8 mouse cellular contexts compared by ENCODE assay signal in genomic region chr19:8682996-8683395, GRCm38 (mm10). TPM values are rescaled to one million over a fixed set of nuclear protein-coding genes. Genes with fewer than 3 reads are reported as not detected.
DNase-seq lines count a peak whose midpoint lies in the region; ATAC-seq and TF ChIP-seq lines count a peak whose summit lies in the region.

No protein-coding gene starts in this region.

- WGBS in heart, adult 2 months: 1% methylated on average over 3 of the region's 3 CpGs
- 5% methylated on average over 3 of the region's 3 CpGs for WGBS in kidney, embryonic 14.5 days
- 1% methylated on average over 3 of the region's 3 CpGs for WGBS in liver, embryonic 11.5 days
- 2% methylated on average over 3 of the region's 3 CpGs for WGBS in stomach, postnatal 0 days

- intact Hi-C loops in heart, adult 2 months (cut with DNase I): loop anchor here (1.0 to 5.0 kb wide), 3 partner anchors 20 to 956 kb away; partner anchors contain the start of gene Chrm1

- no peaks in the 10 kb centered on the region for H3K36me3 ChIP-seq in heart, adult 2 months (ENCODE audit: control insufficient read depth, insufficient read depth, low read length)
- no peaks in the 10 kb centered on the region for H3K36me3 ChIP-seq in kidney, embryonic 14.5 days (ENCODE audit: control insufficient read depth, insufficient read depth, low read length)
- no peaks in the 10 kb centered on the region for H3K36me3 ChIP-seq in liver, embryonic 11.5 days (ENCODE audit: control insufficient read depth, insufficient read depth, low read length)
- H3K36me3 ChIP-seq in stomach, postnatal 0 days (ENCODE audit: control insufficient read depth, insufficient read depth, low read length): no peaks in the 10 kb centered on the region

- no peak overlapping the region for H3K4me3 ChIP-seq in heart, adult 2 months
- no peak overlapping the region for H3K4me3 ChIP-seq in kidney, embryonic 14.5 days (ENCODE audit: low read length)
- no peak overlapping the region for H3K4me3 ChIP-seq in liver, embryonic 11.5 days (ENCODE audit: low read depth, low read length)
- no peak overlapping the region for H3K4me3 ChIP-seq in stomach, postnatal 0 days (ENCODE audit: low read depth, low read length)

- no peaks in the 10 kb centered on the region for H3K9me3 ChIP-seq in kidney, embryonic 14.5 days (ENCODE audit: control insufficient read depth, low read length)
- H3K9me3 ChIP-seq in liver, embryonic 11.5 days (ENCODE audit: control insufficient read depth, low read length): no peaks in the 10 kb centered on the region
- H3K9me3 ChIP-seq in stomach, postnatal 0 days (ENCODE audit: control insufficient read depth, low read length): no peaks in the 10 kb centered on the region

- no peak overlapping the region for H3K4me2 ChIP-seq in kidney, embryonic 14.5 days (replicated peaks; ENCODE audit: low read depth, low read length)
- H3K4me2 ChIP-seq in liver, embryonic 11.5 days: no peak overlapping the region
- H3K4me2 ChIP-seq in stomach, postnatal 0 days (replicated peaks; ENCODE audit: low read depth): no peak overlapping the region

- TF ChIP-seq CTCF in heart, adult 2 months (IDR thresholded peaks at IDR 0.05): peak; percentile 90
- TF ChIP-seq CTCF in stomach, postnatal 0 days (IDR thresholded peaks at IDR 0.05; ENCODE audit: low read depth): peak; percentile 95

- H3K79me2 ChIP-seq in heart, adult 2 months (replicated peaks; ENCODE audit: control insufficient read depth, insufficient read depth, low read length): no peaks in the 10 kb centered on the region

- no peaks in the 10 kb centered on the region for H3K27me3 ChIP-seq in heart, adult 2 months (ENCODE audit: control insufficient read depth, insufficient read depth, low read length)
- H3K27me3 ChIP-seq in kidney, embryonic 14.5 days (ENCODE audit: control insufficient read depth, insufficient read depth, low read length): no peaks in the 10 kb centered on the region
- no peaks in the 10 kb centered on the region for H3K27me3 ChIP-seq in liver, embryonic 11.5 days (replicated peaks; ENCODE audit: control insufficient read depth, insufficient read depth, low read length)
- no peaks in the 10 kb centered on the region for H3K27me3 ChIP-seq in stomach, postnatal 0 days (ENCODE audit: control insufficient read depth, insufficient read depth, low read length)

- peaks cover 3% of the 10 kb centered on the region; the same call in 1 of the 2 replicates for H3K4me1 ChIP-seq in heart, adult 2 months (ENCODE audit: control insufficient read depth, insufficient read depth, low read length)
- H3K4me1 ChIP-seq in kidney, embryonic 14.5 days (ENCODE audit: control insufficient read depth, insufficient read depth, low read length): no peaks in the 10 kb centered on the region
- peaks cover 2% of the 10 kb centered on the region; the same call in 1 of the 2 replicates for H3K4me1 ChIP-seq in liver, embryonic 11.5 days (replicated peaks; ENCODE audit: control insufficient read depth, insufficient read depth, low read length)
- H3K4me1 ChIP-seq in stomach, postnatal 0 days (replicated peaks; ENCODE audit: control insufficient read depth, insufficient read depth): peaks cover 4% of the 10 kb centered on the region

- TF ChIP-seq EP300 in heart, adult 2 months (IDR thresholded peaks at IDR 0.05; ENCODE audit: insufficient read depth, low read depth, low read length): no peak
- TF ChIP-seq EP300 in stomach, postnatal 0 days (optimal IDR thresholded peaks at IDR 0.05): no peak

- DNase-seq in B cell, adult 2 months: peak; percentile 76
- peak; percentile 92 for DNase-seq in adipocyte (ENCODE audit: low spot score)
- peak; percentile 82 for DNase-seq in embryo, embryonic 11.5 days (ENCODE audit: low read depth, low spot score)
- DNase-seq in heart, adult 2 months: peak; percentile 57 to 69
- DNase-seq in liver, embryonic 11.5 days (ENCODE audit: low spot score): peak; percentile 64
- peak; percentile 50 to 71 for DNase-seq in natural killer cell, adult 2 months (ENCODE audit: low spot score in 2 of 2)
- DNase-seq in stomach, postnatal 0 days (ENCODE audit: low spot score): peak; percentile 75

- H3K9ac ChIP-seq in heart, adult 2 months (ENCODE audit: low read depth, low read length): no peak overlapping the region
- H3K9ac ChIP-seq in kidney, embryonic 14.5 days (ENCODE audit: low read depth, low read length): no peak overlapping the region
- H3K9ac ChIP-seq in liver, embryonic 11.5 days (ENCODE audit: low read depth, low read length): no peak overlapping the region
- H3K9ac ChIP-seq in stomach, postnatal 0 days (ENCODE audit: low read length): no peak overlapping the region

- no peak overlapping the region for H3K27ac ChIP-seq in heart, adult 2 months
- H3K27ac ChIP-seq in kidney, embryonic 14.5 days (ENCODE audit: low read depth, low read length): no peak overlapping the region
- no peak overlapping the region for H3K27ac ChIP-seq in liver, embryonic 11.5 days (ENCODE audit: low read depth, low read length)
- H3K27ac ChIP-seq in stomach, postnatal 0 days (replicated peaks): no peak overlapping the region

- peak; percentile 69; the same call in 1 of the 2 replicates for ATAC-seq in kidney, embryonic 14.5 days (ENCODE audit: low FRiP score, low TSS enrichment)
- peak; percentile 43 for ATAC-seq in liver, embryonic 11.5 days (replicated peaks; ENCODE audit: low FRiP score)
- peak; percentile 43; the same call in 1 of the 2 replicates for ATAC-seq in stomach, postnatal 0 days (ENCODE audit: low FRiP score, low TSS enrichment)

- no peak for TF ChIP-seq POLR2A in heart, adult 2 months (IDR thresholded peaks at IDR 0.05; ENCODE audit: insufficient read depth, low read depth, low read length)

RNA-seq across cellular contexts. Expression of gene Chrm1, which starts 19.4 kb away (rescaled TPM):
- total RNA-seq in heart, adult 2 months (2021): not detected
- 0.09 and 0.21 TPM in 2 replicates for polyA plus RNA-seq in heart, adult 2 months (2012; rRNA removed)
- 0.13 TPM in 1 of 2 replicates, not detected in the other for polyA plus RNA-seq in kidney, embryonic 14.5 days (2014; fragmentation: Nextera tagmentation; extraction: Ambion mirVana)
- polyA plus RNA-seq in liver, embryonic 11.5 days (2014; fragmentation: Nextera tagmentation; extraction: Ambion mirVana): 0.12 TPM in 1 of 2 replicates, not detected in the other
- 1.4 and 1.8 TPM in 2 replicates for polyA plus RNA-seq in stomach, postnatal 0 days (2015; fragmentation: Nextera tagmentation; extraction: Ambion mirVana)

RNA-seq across cellular contexts. Expression of gene Slc3a2, which starts 40.2 kb away (rescaled TPM):
- 10 to 100 TPM; 41.0 to 42.2 TPM for total RNA-seq in heart, adult 2 months (2021)
- polyA plus RNA-seq in heart, adult 2 months (2012; rRNA removed): 60.9 and 61.1 TPM in 2 replicates
- polyA plus RNA-seq in kidney, embryonic 14.5 days (2014; fragmentation: Nextera tagmentation; extraction: Ambion mirVana): 114 and 123 TPM in 2 replicates
- polyA plus RNA-seq in liver, embryonic 11.5 days (2014; fragmentation: Nextera tagmentation; extraction: Ambion mirVana): 150 and 159 TPM in 2 replicates
- 82.5 and 87.0 TPM in 2 replicates for polyA plus RNA-seq in stomach, postnatal 0 days (2015; fragmentation: Nextera tagmentation; extraction: Ambion mirVana)

RNA-seq across cellular contexts. Expression of gene Wdr74, which starts 52.6 kb away (rescaled TPM):
- total RNA-seq in heart, adult 2 months (2021): 10 to 100 TPM; 18.7 to 19.2 TPM
- 15.7 and 18.2 TPM in 2 replicates for polyA plus RNA-seq in heart, adult 2 months (2012; rRNA removed)
- 82.9 and 97.3 TPM in 2 replicates for polyA plus RNA-seq in kidney, embryonic 14.5 days (2014; fragmentation: Nextera tagmentation; extraction: Ambion mirVana)
- polyA plus RNA-seq in liver, embryonic 11.5 days (2014; fragmentation: Nextera tagmentation; extraction: Ambion mirVana): 142 and 143 TPM in 2 replicates
- 55.6 and 55.7 TPM in 2 replicates for polyA plus RNA-seq in stomach, postnatal 0 days (2015; fragmentation: Nextera tagmentation; extraction: Ambion mirVana)

RNA-seq across cellular contexts. Expression of gene 1700092M07Rik, which starts 57.5 kb away (rescaled TPM):
- total RNA-seq in heart, adult 2 months (2021): under 1 TPM in 1 of 2 experiments, not detected in 1; 0.57 TPM
- 0.62 and 1.3 TPM in 2 replicates for polyA plus RNA-seq in heart, adult 2 months (2012; rRNA removed)
- polyA plus RNA-seq in kidney, embryonic 14.5 days (2014; fragmentation: Nextera tagmentation; extraction: Ambion mirVana): 0.70 and 2.3 TPM in 2 replicates
- polyA plus RNA-seq in liver, embryonic 11.5 days (2014; fragmentation: Nextera tagmentation; extraction: Ambion mirVana): 1.7 and 2.0 TPM in 2 replicates
- 0.59 and 0.62 TPM in 2 replicates for polyA plus RNA-seq in stomach, postnatal 0 days (2015; fragmentation: Nextera tagmentation; extraction: Ambion mirVana)

RNA-seq across cellular contexts. Expression of gene Stx5a, which starts 58.2 kb away (rescaled TPM):
- total RNA-seq in heart, adult 2 months (2021): 10 to 100 TPM; 23.8 to 25.3 TPM
- 33.4 and 49.3 TPM in 2 replicates for polyA plus RNA-seq in heart, adult 2 months (2012; rRNA removed)
- 114 and 128 TPM in 2 replicates for polyA plus RNA-seq in kidney, embryonic 14.5 days (2014; fragmentation: Nextera tagmentation; extraction: Ambion mirVana)
- 69.5 and 73.1 TPM in 2 replicates for polyA plus RNA-seq in liver, embryonic 11.5 days (2014; fragmentation: Nextera tagmentation; extraction: Ambion mirVana)
- polyA plus RNA-seq in stomach, postnatal 0 days (2015; fragmentation: Nextera tagmentation; extraction: Ambion mirVana): 81.9 and 82.2 TPM in 2 replicates
